Mouse (Mus musculus): ENCODE data around the gene 4930544D05Rik. TPM values are rescaled to one million over a fixed set of nuclear protein-coding genes. Genes with fewer than 3 reads are reported as not detected.
A peak's percentile ranks its signal among the peaks of the same experiment; 100 is the strongest.

4930544D05Rik gene
- total RNA-seq, 2 experiments from 2014 or later, result not detected

- DNase-seq (ENCODE audit: low spot score), result peak; percentile 70
Observed at GRCm38 (mm10) chr11:70655571-70656455, 40.2 kb downstream of the 4930544D05Rik start.

- peak; percentile 89 for DNase-seq (ENCODE audit: low spot score)
Observed at GRCm38 (mm10) chr11:70656456-70656927, 40.8 kb downstream of the 4930544D05Rik start.

GRCm38 (mm10) chr11:70656964-70657363 is 41.3 kb downstream of the 4930544D05Rik start, which contains the start of gene Eno3:
Gene Eno3 (plus strand): TSS chr11:70657202.
- DNase-seq (ENCODE audit: low spot score), result peak; percentile 80

GRCm38 (mm10) chr11:70657573-70657972 is 41.9 kb downstream of the 4930544D05Rik start:
- DNase-seq (ENCODE audit: low spot score), result peak; percentile 70

GRCm38 (mm10) chr11:70657991-70658390 is 42.3 kb downstream of the 4930544D05Rik start:
- no peak for DNase-seq (ENCODE audit: low spot score)

GRCm38 (mm10) chr11:70658521-70658920 is 42.9 kb downstream of the 4930544D05Rik start:
- no peak for DNase-seq (ENCODE audit: low spot score)

- no peak for DNase-seq (ENCODE audit: low spot score)
Observed at GRCm38 (mm10) chr11:70658942-70659341, 43.3 kb downstream of the 4930544D05Rik start.

GRCm38 (mm10) chr11:70660571-70660970 is 44.9 kb downstream of the 4930544D05Rik start:
- DNase-seq (ENCODE audit: low spot score), result no peak

GRCm38 (mm10) chr11:70663101-70663500 is 47.5 kb downstream of the 4930544D05Rik start:
- no peak for DNase-seq (ENCODE audit: low spot score)

- peak; percentile 67 for DNase-seq (ENCODE audit: low spot score)
Observed at GRCm38 (mm10) chr11:70663957-70664356, 48.3 kb downstream of the 4930544D05Rik start.

- no peak for DNase-seq (ENCODE audit: low spot score)
Observed at GRCm38 (mm10) chr11:70664741-70665140, 49.1 kb downstream of the 4930544D05Rik start.

Other genes starting within 250 kb of the 4930544D05Rik start
- 10 to 100 TPM; 17.9 to 19.2 TPM for gene Pelp1, start 205.8 kb upstream of the 4930544D05Rik start, total RNA-seq (2021)
- 1 to 10 TPM; 7.6 to 9.0 TPM for gene Arrb2, start 183.2 kb upstream of the 4930544D05Rik start, total RNA-seq (2021)
- gene Med11, start 163.9 kb upstream of the 4930544D05Rik start, total RNA-seq (2021), result 1 to 10 TPM; 4.2 to 4.9 TPM
- under 1 TPM; 0.19 to 0.25 TPM for gene Zmynd15, start 156.4 kb upstream of the 4930544D05Rik start, total RNA-seq (2021)
- gene Cxcl16, start 155.9 kb upstream of the 4930544D05Rik start, total RNA-seq (2021), result 1 to 10 TPM in 1 of 2 experiments, under 1 TPM in 1; 0.73 to 1.2 TPM
- not detected for gene Tm4sf5, start 110.6 kb upstream of the 4930544D05Rik start, total RNA-seq (2021)
- not detected for gene Vmo1, start 101.2 kb upstream of the 4930544D05Rik start, total RNA-seq (2021)
- not detected for gene Gltpd2, start 96.7 kb upstream of the 4930544D05Rik start, total RNA-seq (2021)
- 100 to 1,000 TPM; 226 to 241 TPM for gene Psmb6, start 90.5 kb upstream of the 4930544D05Rik start, total RNA-seq (2021)
- gene Gm40193, start 82.9 kb upstream of the 4930544D05Rik start, total RNA-seq (2021), result not detected
- gene Pld2, start 75.8 kb upstream of the 4930544D05Rik start, total RNA-seq (2021), result 10 to 100 TPM; 12.2 to 17.7 TPM
- 10 to 100 TPM; 28.8 to 34.1 TPM for gene Mink1, start 53.0 kb upstream of the 4930544D05Rik start, total RNA-seq (2021)
- gene Chrne, start 3.4 kb downstream of the 4930544D05Rik start, total RNA-seq (2021), result 10 to 100 TPM; 14.7 to 20.6 TPM
- gene Gp1ba, start 23.3 kb downstream of the 4930544D05Rik start, total RNA-seq (2021), result under 1 TPM in 1 of 2 experiments, not detected in 1; 0.09 TPM
- 10 to 100 TPM; 35.3 to 37.2 TPM for gene Rnf167, start 31.4 kb downstream of the 4930544D05Rik start, total RNA-seq (2021)
- gene Slc25a11, start 31.6 kb downstream of the 4930544D05Rik start, total RNA-seq (2021), result 100 to 1,000 TPM; 292 to 304 TPM
- gene Pfn1, start 38.8 kb downstream of the 4930544D05Rik start, total RNA-seq (2021), result 100 to 1,000 TPM; 217 to 233 TPM
- 1,000 to 10,000 TPM; 5,616 to 7,081 TPM for gene Eno3, start 41.4 kb downstream of the 4930544D05Rik start, total RNA-seq (2021)
- 100 to 1,000 TPM in 1 of 2 experiments, 10 to 100 TPM in 1; 83.4 to 103 TPM for gene Spag7, start 53.6 kb downstream of the 4930544D05Rik start, total RNA-seq (2021)
- gene Camta2, start 72.3 kb downstream of the 4930544D05Rik start, total RNA-seq (2021), result 10 to 100 TPM; 40.6 TPM
- 1 to 10 TPM; 4.1 to 6.4 TPM for gene Inca1, start 84.3 kb downstream of the 4930544D05Rik start, total RNA-seq (2021)
- 100 to 1,000 TPM; 587 to 632 TPM for gene Kif1c, start 84.7 kb downstream of the 4930544D05Rik start, total RNA-seq (2021)
- gene Zfp3, start 148.4 kb downstream of the 4930544D05Rik start, total RNA-seq (2021), result 10 to 100 TPM; 12.0 to 13.0 TPM
- not detected for gene Scimp, start 196.7 kb downstream of the 4930544D05Rik start, total RNA-seq (2021)
- gene Rabep1, start 228.9 kb downstream of the 4930544D05Rik start, total RNA-seq (2021), result 10 to 100 TPM; 36.6 to 39.7 TPM

All from gastrocnemius, adult 18-20 months (tissue).